ENCODE assay signal across 17 mouse cellular contexts in the genomic region with DNA sequence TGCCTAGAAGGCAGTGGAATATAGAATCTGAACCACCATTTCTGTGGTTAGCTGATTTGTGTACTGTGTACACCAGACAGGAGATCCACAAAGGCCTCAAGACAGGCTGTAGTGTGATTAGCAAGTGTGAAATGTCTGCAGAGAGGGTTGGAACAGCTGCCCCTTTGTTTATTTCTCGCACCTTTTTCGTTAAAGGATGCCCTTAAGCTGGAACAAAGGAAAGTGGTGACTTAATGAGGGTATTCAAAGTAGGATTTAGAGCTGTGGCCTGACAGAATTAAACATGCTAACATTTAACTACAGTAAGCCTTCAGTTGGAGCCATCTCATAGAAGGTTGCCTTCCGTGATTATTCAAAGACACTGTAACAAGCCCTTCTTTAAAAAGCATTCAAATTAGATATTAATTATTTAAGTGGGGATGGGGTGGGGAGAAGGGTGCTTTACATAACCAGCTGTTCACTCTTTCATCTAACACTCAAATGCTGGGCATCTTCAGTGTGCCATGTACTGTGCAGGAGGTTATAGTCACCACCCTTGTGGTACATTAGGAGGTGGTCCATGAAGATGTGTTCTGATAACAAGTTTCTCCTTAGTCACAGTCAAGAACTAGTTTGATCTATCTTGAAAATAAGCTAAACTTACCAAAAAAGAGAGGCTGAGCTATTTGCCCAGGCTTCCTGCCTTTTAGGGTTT.
A peak's percentile ranks its signal among the peaks of the same experiment; 100 is the strongest.
DNase-seq lines count a peak whose midpoint lies in the region; ATAC-seq and TF ChIP-seq lines count a peak whose summit lies in the region.
"Had no signal": no experiment of that assay in that cellular context is flagged by ENCODE, and none has a peak within 500 bp of the region (broad histone marks: within the 10 kb centered on the region; RNA-seq: fewer than 3 reads in every experiment).

No protein-coding gene starts in this region.

- no peak overlapping the region for H3K9ac ChIP-seq in forebrain, embryonic 11.5 days (ENCODE audit: low read length)
- H3K9ac ChIP-seq in forebrain, embryonic 15.5 days (replicated peaks), result no peak overlapping the region
- H3K9ac ChIP-seq in hindbrain, postnatal 0 days (replicated peaks; ENCODE audit: low read length), result no peak overlapping the region
- H3K9ac ChIP-seq in neural tube, embryonic 12.5 days, result no peak overlapping the region
- H3K9ac ChIP-seq in heart, embryonic 12.5 days, result no peak overlapping the region
- H3K9ac ChIP-seq: limb, embryonic 13.5 days; liver, postnatal 0 days had no signal

- no peak overlapping the region for H3K4me3 ChIP-seq in forebrain, embryonic 11.5 days (ENCODE audit: low read depth, low read length)
- H3K4me3 ChIP-seq in forebrain, embryonic 15.5 days, result no peak overlapping the region
- H3K4me3 ChIP-seq in hindbrain, postnatal 0 days (ENCODE audit: low read length), result no peak overlapping the region
- no peak overlapping the region for H3K4me3 ChIP-seq in neural tube, embryonic 12.5 days
- no peak overlapping the region for H3K4me3 ChIP-seq in heart, embryonic 12.5 days
- H3K4me3 ChIP-seq: limb, embryonic 13.5 days had no signal

- H3K9me3 ChIP-seq in forebrain, embryonic 11.5 days (ENCODE audit: control insufficient read depth, low read length), result no peaks in the 10 kb centered on the region
- no peaks in the 10 kb centered on the region for H3K9me3 ChIP-seq in forebrain, embryonic 15.5 days
- no peaks in the 10 kb centered on the region for H3K9me3 ChIP-seq in hindbrain, postnatal 0 days (ENCODE audit: low read length)
- H3K9me3 ChIP-seq in neural tube, embryonic 12.5 days, result no peaks in the 10 kb centered on the region
- H3K9me3 ChIP-seq in heart, embryonic 12.5 days (replicated peaks), result no peaks in the 10 kb centered on the region
- H3K9me3 ChIP-seq: limb, embryonic 13.5 days had no signal

- no peaks in the 10 kb centered on the region for H3K36me3 ChIP-seq in forebrain, embryonic 11.5 days (ENCODE audit: control insufficient read depth, insufficient read depth, low read length)
- no peaks in the 10 kb centered on the region for H3K36me3 ChIP-seq in forebrain, embryonic 15.5 days
- H3K36me3 ChIP-seq in hindbrain, postnatal 0 days (ENCODE audit: insufficient read depth, low read length), result no peaks in the 10 kb centered on the region
- H3K36me3 ChIP-seq in neural tube, embryonic 12.5 days, result no peaks in the 10 kb centered on the region
- H3K36me3 ChIP-seq in heart, embryonic 12.5 days, result no peaks in the 10 kb centered on the region
- H3K36me3 ChIP-seq: limb, embryonic 13.5 days had no signal

- WGBS in forebrain, embryonic 11.5 days, result 6% methylated on average over 3 of the region's 3 CpGs
- 3% methylated on average over 3 of the region's 3 CpGs for WGBS in forebrain, embryonic 15.5 days
- WGBS in hindbrain, postnatal 0 days, result 19% methylated on average over 3 of the region's 3 CpGs
- WGBS in neural tube, embryonic 12.5 days, result 7% methylated on average over 3 of the region's 3 CpGs
- 40% methylated on average over 3 of the region's 3 CpGs for WGBS in heart, embryonic 12.5 days

- no peak for DNase-seq in forebrain, embryonic 11.5 days (ENCODE audit: low spot score)
- DNase-seq in hindbrain, postnatal 0 days (ENCODE audit: low spot score), result no peak
- DNase-seq in kidney, postnatal 14 days, result no peak
- DNase-seq in ovary, adult 18-20 months (ENCODE audit: low spot score), result no peak
- DNase-seq: cerebellum, adult 18-20 months; liver, postnatal 0 days; thymus, postnatal 25 days had no signal

- H3K4me1 ChIP-seq in forebrain, embryonic 11.5 days (replicated peaks; ENCODE audit: control insufficient read depth, insufficient read depth, low read length), result peaks cover 3% of the 10 kb centered on the region; the same call in 1 of the 2 replicates
- peaks cover 41% of the 10 kb centered on the region for H3K4me1 ChIP-seq in forebrain, embryonic 15.5 days
- no peaks in the 10 kb centered on the region for H3K4me1 ChIP-seq in hindbrain, postnatal 0 days (ENCODE audit: insufficient read depth, low read length)
- peaks cover 19% of the 10 kb centered on the region for H3K4me1 ChIP-seq in neural tube, embryonic 12.5 days
- no peaks in the 10 kb centered on the region for H3K4me1 ChIP-seq in heart, embryonic 12.5 days (replicated peaks)
- H3K4me1 ChIP-seq: limb, embryonic 13.5 days had no signal

- peak overlapping the region; percentile 75 for H3K27ac ChIP-seq in forebrain, embryonic 11.5 days (ENCODE audit: low read depth, low read length)
- peak overlapping the region; percentile 83 for H3K27ac ChIP-seq in forebrain, embryonic 15.5 days (replicated peaks)
- peak overlapping the region; percentile 58; the same call in 1 of the 2 replicates for H3K27ac ChIP-seq in hindbrain, postnatal 0 days
- H3K27ac ChIP-seq in neural tube, embryonic 12.5 days, result peak overlapping the region; percentile 42; the same call in 1 of the 2 replicates
- H3K27ac ChIP-seq in heart, embryonic 12.5 days (ENCODE audit: poor library complexity, severe bottlenecking), result no peak overlapping the region
- H3K27ac ChIP-seq: kidney, postnatal 0 days; limb, embryonic 13.5 days; stomach, postnatal 0 days had no signal

- ATAC-seq in forebrain, embryonic 11.5 days (replicated peaks; ENCODE audit: low FRiP score), result peak; percentile 94
- peak; percentile 89 for ATAC-seq in forebrain, embryonic 15.5 days (replicated peaks)
- ATAC-seq in hindbrain, postnatal 0 days, result peak; percentile 45; the same call in 1 of the 2 replicates
- ATAC-seq in neural tube, embryonic 12.5 days (ENCODE audit: low FRiP score, low read depth), result peak; percentile 92
- no peak for ATAC-seq in cerebellum, adult (ENCODE audit: insufficient number of reproducible peaks, low FRiP score, low TSS enrichment)
- ATAC-seq in heart, embryonic 12.5 days (ENCODE audit: insufficient number of reproducible peaks, low FRiP score), result no peak
- ATAC-seq: inflammation-experienced regulatory T-cells, adult 6 months; liver, postnatal 0 days; Patski had no signal

- H3K4me2 ChIP-seq in forebrain, embryonic 11.5 days (ENCODE audit: low read depth, low read length, severe bottlenecking), result no peak overlapping the region
- no peak overlapping the region for H3K4me2 ChIP-seq in forebrain, embryonic 15.5 days (replicated peaks)
- no peak overlapping the region for H3K4me2 ChIP-seq in hindbrain, postnatal 0 days (ENCODE audit: low read depth, low read length)
- no peak overlapping the region for H3K4me2 ChIP-seq in neural tube, embryonic 12.5 days (replicated peaks)
- no peak overlapping the region for H3K4me2 ChIP-seq in heart, embryonic 12.5 days
- H3K4me2 ChIP-seq: limb, embryonic 13.5 days had no signal

- no peaks in the 10 kb centered on the region for H3K27me3 ChIP-seq in forebrain, embryonic 11.5 days (ENCODE audit: control insufficient read depth, insufficient read depth, low read length)
- no peaks in the 10 kb centered on the region for H3K27me3 ChIP-seq in forebrain, embryonic 15.5 days
- H3K27me3 ChIP-seq in hindbrain, postnatal 0 days (ENCODE audit: insufficient read depth, low read length), result no peaks in the 10 kb centered on the region
- no peaks in the 10 kb centered on the region for H3K27me3 ChIP-seq in neural tube, embryonic 12.5 days (replicated peaks)
- H3K27me3 ChIP-seq in heart, embryonic 12.5 days (replicated peaks), result no peaks in the 10 kb centered on the region
- H3K27me3 ChIP-seq: CH12.LX; limb, embryonic 13.5 days had no signal

- TF ChIP-seq CTCF in hindbrain, postnatal 0 days (IDR thresholded peaks at IDR 0.05; ENCODE audit: low read depth), result no peak

Comparison
In these comparisons a context has a peak if more than half of its experiments do, and no peak if none do; other contexts are left out.
1. ATAC-seq: peak in forebrain, embryonic 11.5 days (single experiment), forebrain, embryonic 15.5 days (single experiment), hindbrain, postnatal 0 days (single experiment) and neural tube, embryonic 12.5 days (single experiment); none in cerebellum, adult (single experiment) and heart, embryonic 12.5 days (single experiment).